Mouse (Mus musculus) hindbrain, embryonic 11.5 days (tissue): ENCODE measurements at regions not wholly inside any gene's neighbourhood (a gene's known extent, or its start where the extent isn't known, plus 50 kb on each side); places are given as distances from the start of the nearest gene placed in this dataset.

Experiments
- ATAC-seq: fragments of 200-750 bp; cut with Nextera tagmentation; 2 replicates; pipeline ENCODE4 v1.8.0; 2017; ENCODE audit warnings: mild to moderate bottlenecking, moderate TSS enrichment, moderate library complexity; ENCODE audit not compliant: low FRiP score
- DNase-seq: peaks from one replicate; pipeline ENCODE4 v3.0.0-alpha.2; 2015; ENCODE audit warnings: low spot score
- H3K27ac ChIP-seq: fragments of 300-500 bp; sonication (generic); 2 replicates; pipeline ENCODE4 v1.5.1; 2014; ENCODE audit warnings: mild to moderate bottlenecking, low read depth, low read length
- H3K27me3 ChIP-seq: fragments of 300-500 bp; sonication (generic); 2 replicates; pipeline ENCODE4 v1.6.1; 2014; ENCODE audit warnings: mild to moderate bottlenecking, low read length, moderate library complexity, mixed read lengths; ENCODE audit not compliant: control insufficient read depth, insufficient read depth
- H3K36me3 ChIP-seq: fragments of 300-500 bp; sonication (generic); 2 replicates; pipeline ENCODE4 v1.6.1; 2014; ENCODE audit warnings: mild to moderate bottlenecking, low read length, moderate library complexity, mixed read lengths; ENCODE audit not compliant: control insufficient read depth, insufficient read depth
- H3K4me1 ChIP-seq: fragments of 300-500 bp; sonication (generic); replicated peaks from 2 replicates; pipeline ENCODE4 v1.6.1; 2014; ENCODE audit warnings: low read length, mixed read lengths; ENCODE audit not compliant: control insufficient read depth, insufficient read depth
- H3K4me2 ChIP-seq: fragments of 300-500 bp; sonication (generic); replicated peaks from 2 replicates; pipeline ENCODE4 v1.6.1; 2014; ENCODE audit warnings: mild to moderate bottlenecking, low read depth, low read length
- H3K4me3 ChIP-seq: fragments of 300-500 bp; sonication (generic); 2 replicates; pipeline ENCODE4 v1.5.1; 2014; ENCODE audit warnings: low read depth, low read length
- H3K9ac ChIP-seq: fragments of 300-500 bp; sonication (generic); 2 replicates; pipeline ENCODE4 v1.6.1; 2014; ENCODE audit warnings: low read depth, low read length
- H3K9me3 ChIP-seq: fragments of 300-500 bp; sonication (generic); 2 replicates; pipeline ENCODE4 v1.6.1; 2016; ENCODE audit warnings: low read length; ENCODE audit not compliant: control insufficient read depth
- WGBS: fragments of 180-500 bp; shearing (Covaris S2); extraction: QIAGEN DNeasy Blood & Tissue Kit; methylation state at CpG from one replicate; pipeline ENCODE4 v1.1.7; 2014; 5-methylcytosine and 5-hydroxymethylcytosine counted together

DNA sequence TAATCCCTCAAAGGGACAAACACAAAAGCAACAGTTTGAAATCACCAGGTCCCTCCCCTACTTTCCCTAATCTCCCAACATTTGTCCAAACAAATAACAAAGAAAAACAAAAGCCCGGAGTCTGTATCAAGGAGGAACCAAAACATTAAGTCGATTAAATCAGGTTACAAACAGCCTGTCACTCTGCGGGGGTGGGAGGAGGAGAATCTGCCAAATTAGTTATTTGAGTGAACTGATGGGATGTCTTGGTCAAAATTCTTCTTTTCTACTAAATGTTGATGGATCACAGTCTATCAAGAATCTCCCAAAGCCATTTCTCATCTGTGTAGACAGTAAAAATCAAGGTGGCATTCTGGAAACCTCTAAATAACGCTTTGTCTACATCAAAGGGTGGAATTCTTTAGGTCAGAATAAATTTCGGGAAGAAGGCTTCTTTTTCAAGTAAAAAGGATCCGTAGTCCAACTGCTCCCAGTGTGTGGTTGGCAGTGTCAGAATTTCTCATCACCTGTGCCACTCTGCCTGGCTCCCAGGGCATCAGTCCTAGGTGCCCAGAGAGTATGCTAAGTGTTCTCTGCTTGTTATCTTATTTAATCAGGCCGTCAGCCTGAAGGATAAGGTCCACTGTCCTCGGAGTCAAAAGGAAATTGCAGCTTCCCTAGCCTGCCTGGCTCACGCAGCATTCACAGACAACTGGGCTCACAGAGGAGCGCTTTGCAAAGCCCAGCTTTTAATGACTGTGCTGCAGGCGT is 216.1 kb downstream of the Gm19935 start:
- Histone ChIP-seq H3K9ac (no peak overlapping the region), H3K36me3 (no peaks in the 10 kb centered on the region), H3K27me3 (no peaks in the 10 kb centered on the region), H3K4me1 (no peaks in the 10 kb centered on the region), H3K9me3 (no peaks in the 10 kb centered on the region), H3K4me2 (no peak overlapping the region), H3K27ac (no peak overlapping the region), H3K4me3 (no peak overlapping the region)
- ATAC-seq, result no peak
- DNase-seq, result no peak
- 30% methylated on average over 11 of the region's 11 CpGs for WGBS

DNA sequence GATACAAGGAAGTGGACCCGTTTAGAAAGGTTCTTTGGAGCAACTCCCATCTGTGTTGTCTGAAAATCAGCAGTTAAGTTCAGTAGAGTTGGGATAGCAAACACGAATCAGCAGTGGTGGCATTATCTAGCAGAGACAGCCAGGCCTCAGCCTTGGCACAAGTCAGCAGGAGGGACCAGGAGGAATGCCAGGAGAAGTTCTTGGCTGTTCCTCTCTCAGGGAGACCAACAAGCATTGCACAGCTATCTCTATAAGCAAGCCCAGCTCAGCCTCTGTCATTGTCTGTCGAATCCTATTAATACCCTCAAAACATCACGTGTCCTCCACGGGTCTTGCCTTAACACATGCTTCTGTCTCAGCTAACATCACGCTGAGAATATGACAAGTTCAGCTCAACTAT is 219.8 kb downstream of the Gm19935 start:
- Histone ChIP-seq H3K27me3 (no peaks in the 10 kb centered on the region), H3K36me3 (no peaks in the 10 kb centered on the region), H3K9me3 (no peaks in the 10 kb centered on the region), H3K4me1 (no peaks in the 10 kb centered on the region), H3K4me3 (no peak overlapping the region), H3K4me2 (no peak overlapping the region), H3K27ac (no peak overlapping the region), H3K9ac (no peak overlapping the region)
- no peak for DNase-seq
- no peak for ATAC-seq
- WGBS, result 90% methylated on average over 6 of the region's 6 CpGs

DNA sequence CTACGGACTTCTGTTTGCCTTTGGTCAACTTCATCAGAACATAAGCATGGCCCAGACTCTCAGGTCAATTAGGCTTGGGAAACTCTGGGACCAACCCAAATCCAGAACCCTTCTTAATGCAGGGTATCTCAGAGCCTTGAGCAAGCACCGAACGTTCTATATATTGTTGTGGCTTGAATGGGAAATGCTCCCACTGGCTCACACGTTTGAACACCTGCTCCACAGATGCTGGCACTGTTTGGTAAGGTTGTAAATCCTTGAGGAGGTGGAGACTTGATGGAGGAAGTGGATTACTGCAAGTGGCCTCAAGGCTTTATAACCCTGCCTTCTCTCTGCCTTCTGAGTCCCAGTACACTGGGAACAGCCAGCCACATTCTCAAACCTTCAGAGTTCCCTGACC is 231.3 kb upstream of the Tox3 start:
- Histone ChIP-seq H3K4me1 (no peaks in the 10 kb centered on the region), H3K4me2 (no peak overlapping the region), H3K4me3 (no peak overlapping the region), H3K27ac (no peak overlapping the region), H3K9ac (no peak overlapping the region), H3K36me3 (no peaks in the 10 kb centered on the region), H3K9me3 (no peaks in the 10 kb centered on the region), H3K27me3 (no peaks in the 10 kb centered on the region)
- WGBS, result 88% methylated on average over 4 of the region's 4 CpGs
- no peak for DNase-seq
- no peak for ATAC-seq

DNA sequence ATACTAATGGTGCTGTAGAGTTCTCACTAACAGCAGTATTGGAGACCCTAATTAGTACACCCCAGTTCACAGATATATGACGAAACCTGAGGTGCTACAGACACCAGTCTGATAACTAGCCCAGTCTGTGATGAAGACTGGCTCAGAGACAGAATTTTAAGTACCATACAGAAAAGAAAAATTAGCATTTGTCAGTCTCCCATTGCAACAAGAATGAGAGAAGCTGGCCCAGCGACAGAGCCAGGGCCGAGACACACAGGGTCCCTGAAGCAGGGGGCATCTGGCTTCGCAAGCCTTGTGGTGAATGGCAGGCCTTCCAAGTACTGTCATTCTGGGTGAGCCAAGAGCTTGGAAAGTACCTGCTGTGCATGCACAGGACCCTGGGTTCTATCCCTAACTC is 228.8 kb upstream of the Tox3 start:
- H3K9ac ChIP-seq, result no peak overlapping the region
- H3K27ac ChIP-seq, result no peak overlapping the region
- no peaks in the 10 kb centered on the region for H3K9me3 ChIP-seq
- no peaks in the 10 kb centered on the region for H3K36me3 ChIP-seq
- no peak overlapping the region for H3K4me3 ChIP-seq
- H3K4me1 ChIP-seq, result no peaks in the 10 kb centered on the region
- DNase-seq (no peak), ATAC-seq (no peak)
- H3K4me2 ChIP-seq, result no peak overlapping the region
- 87% methylated on average over 4 of the region's 4 CpGs for WGBS
- H3K27me3 ChIP-seq, result no peaks in the 10 kb centered on the region

DNA sequence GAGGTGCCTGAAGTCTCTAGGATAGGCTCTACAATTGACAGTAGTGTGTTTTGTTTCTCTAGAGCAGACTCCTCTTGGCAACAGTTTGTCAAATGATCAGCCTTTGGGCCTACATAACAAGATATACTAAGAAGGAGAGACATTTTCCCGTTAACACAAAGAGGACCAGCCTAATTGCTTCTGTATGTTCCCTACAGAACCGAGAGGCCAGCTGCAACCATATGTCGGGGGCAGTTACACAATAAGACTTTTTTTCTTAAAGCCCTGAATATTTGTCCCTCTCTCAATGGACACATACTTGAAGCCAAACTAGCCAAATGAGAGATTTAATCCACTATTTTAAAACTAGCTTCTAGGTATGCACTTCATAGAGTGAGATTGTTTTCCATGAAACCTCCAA is 226.5 kb upstream of the Tox3 start:
- no peak overlapping the region for H3K9ac ChIP-seq
- no peaks in the 10 kb centered on the region for H3K27me3 ChIP-seq
- no peak overlapping the region for H3K27ac ChIP-seq
- WGBS, result 77% methylated on average over 3 of the region's 3 CpGs
- no peak for ATAC-seq
- no peak overlapping the region for H3K4me2 ChIP-seq
- H3K4me3 ChIP-seq, result no peak overlapping the region
- DNase-seq, result no peak
- no peaks in the 10 kb centered on the region for H3K4me1 ChIP-seq
- H3K36me3 ChIP-seq, result no peaks in the 10 kb centered on the region
- H3K9me3 ChIP-seq, result no peaks in the 10 kb centered on the region

DNA sequence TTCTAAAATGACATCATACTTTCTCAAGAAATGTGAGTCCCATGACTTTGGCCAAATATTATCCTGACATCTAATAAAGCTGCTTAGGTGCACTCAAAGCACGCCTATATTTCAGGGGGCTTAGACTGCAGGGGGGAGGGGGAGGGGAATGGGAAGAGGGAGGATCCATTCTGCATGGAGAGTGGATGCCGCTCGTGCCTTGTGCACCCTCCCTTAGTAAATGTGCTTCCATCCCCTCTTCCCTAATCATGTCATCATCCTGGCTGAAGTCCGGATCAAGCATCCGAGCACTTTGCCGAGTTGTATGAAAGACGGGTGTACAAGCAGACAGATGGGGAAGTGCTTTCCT is 207.9 kb upstream of the Tox3 start:
- 87% methylated on average over 7 of the region's 7 CpGs for WGBS
- Histone ChIP-seq H3K27me3 (no peaks in the 10 kb centered on the region), H3K36me3 (no peaks in the 10 kb centered on the region), H3K4me3 (no peak overlapping the region), H3K9me3 (no peaks in the 10 kb centered on the region), H3K9ac (no peak overlapping the region), H3K4me2 (no peak overlapping the region), H3K4me1 (no peaks in the 10 kb centered on the region), H3K27ac (no peak overlapping the region)
- DNase-seq (no peak), ATAC-seq (no peak)

DNA sequence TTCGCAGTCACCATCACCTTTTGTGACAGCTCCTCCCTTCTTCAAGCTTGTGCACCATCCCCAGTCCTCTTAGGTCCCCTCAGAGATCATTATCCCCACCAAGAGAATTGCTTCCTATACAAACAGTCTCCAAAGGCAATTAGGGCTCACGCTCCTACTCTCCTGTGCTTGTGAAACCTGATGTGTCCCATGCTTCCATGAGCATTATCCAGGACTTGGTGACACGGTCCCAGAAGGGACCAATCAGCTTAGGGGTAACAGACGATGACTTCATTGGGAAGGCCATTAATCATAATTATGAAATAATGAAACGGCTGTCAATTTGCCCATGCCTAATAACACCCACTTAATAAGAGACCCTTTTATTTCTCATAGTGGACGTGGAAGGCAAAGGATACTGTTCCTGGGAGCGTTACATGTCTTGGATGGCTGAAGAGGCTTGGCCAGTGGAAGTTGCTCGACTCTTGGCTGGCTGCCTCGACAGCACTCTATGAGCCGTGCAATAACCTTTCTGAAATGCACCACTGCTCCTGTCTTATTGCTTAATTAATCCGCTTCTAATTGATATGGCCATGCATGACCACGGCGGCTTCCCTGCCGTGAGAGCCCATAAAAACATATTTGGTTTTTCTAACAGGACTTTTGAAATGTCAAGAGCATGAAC is 207.4 kb upstream of the Tox3 start:
- no peak overlapping the region for H3K27ac ChIP-seq
- no peak for DNase-seq
- no peak overlapping the region for H3K4me3 ChIP-seq

DNA sequence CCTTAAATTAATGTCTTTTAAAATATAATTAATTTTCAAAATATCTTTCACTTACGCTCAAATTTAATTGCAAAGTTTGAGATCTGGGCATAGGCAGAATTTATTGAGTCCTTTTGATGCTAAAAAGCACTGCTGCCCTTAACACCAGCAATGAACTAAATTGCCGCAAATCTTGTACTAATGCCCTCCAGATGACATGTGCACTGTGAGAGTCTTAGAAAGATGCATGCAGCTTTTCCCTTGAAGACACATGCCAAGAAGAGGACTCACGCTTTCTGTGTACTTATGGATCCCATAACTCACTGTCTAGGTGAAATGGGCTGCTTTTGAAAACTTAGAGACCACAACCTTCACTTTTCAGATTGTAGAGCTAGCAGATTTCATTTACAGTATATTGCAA is 199.1 kb upstream of the Tox3 start:
- Histone ChIP-seq H3K9ac (no peak overlapping the region), H3K27me3 (no peaks in the 10 kb centered on the region), H3K4me3 (no peak overlapping the region), H3K4me2 (no peak overlapping the region), H3K4me1 (no peaks in the 10 kb centered on the region), H3K27ac (no peak overlapping the region), H3K9me3 (no peaks in the 10 kb centered on the region), H3K36me3 (no peaks in the 10 kb centered on the region)
- DNase-seq, result no peak
- WGBS, result 82% methylated on average over 3 of the region's 3 CpGs
- ATAC-seq, result no peak

More for the DNA sequence above, 207.4 kb upstream of the Tox3 start:
- no peaks in the 10 kb centered on the region for H3K4me1 ChIP-seq
- no peak overlapping the region for H3K9ac ChIP-seq
- no peak overlapping the region for H3K4me2 ChIP-seq
- 73% methylated on average over 14 of the region's 14 CpGs for WGBS
- H3K27me3 ChIP-seq, result no peaks in the 10 kb centered on the region
- no peaks in the 10 kb centered on the region for H3K36me3 ChIP-seq
- no peaks in the 10 kb centered on the region for H3K9me3 ChIP-seq
- no peak for ATAC-seq

DNA sequence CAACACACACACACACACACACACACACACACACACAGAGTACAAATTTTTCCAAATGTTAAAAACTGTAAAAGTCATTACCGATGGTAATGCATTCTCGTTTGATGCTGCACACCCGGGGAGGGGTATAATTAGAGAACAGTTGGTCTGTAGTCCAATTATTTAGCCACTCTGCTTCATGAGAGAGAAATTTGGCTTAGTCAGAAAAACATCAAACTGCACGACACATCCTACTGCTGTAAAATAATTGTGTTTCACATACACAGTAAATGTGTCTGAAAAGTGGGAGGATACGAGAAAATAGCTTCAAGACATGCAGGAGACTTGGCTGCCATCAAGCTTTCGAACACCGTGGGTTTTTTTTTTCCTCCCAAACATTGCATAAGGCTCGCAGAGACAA is 194.5 kb upstream of the Tox3 start:
- Histone ChIP-seq H3K4me3 (no peak overlapping the region), H3K4me2 (no peak overlapping the region), H3K27me3 (no peaks in the 10 kb centered on the region), H3K9me3 (no peaks in the 10 kb centered on the region), H3K36me3 (no peaks in the 10 kb centered on the region), H3K9ac (no peak overlapping the region), H3K4me1 (no peaks in the 10 kb centered on the region), H3K27ac (no peak overlapping the region)
- DNase-seq (no peak), ATAC-seq (no peak)
- WGBS, result 66% methylated on average over 8 of the region's 8 CpGs
